12 mouse cellular contexts compared by ENCODE assay signal in the genomic region with DNA sequence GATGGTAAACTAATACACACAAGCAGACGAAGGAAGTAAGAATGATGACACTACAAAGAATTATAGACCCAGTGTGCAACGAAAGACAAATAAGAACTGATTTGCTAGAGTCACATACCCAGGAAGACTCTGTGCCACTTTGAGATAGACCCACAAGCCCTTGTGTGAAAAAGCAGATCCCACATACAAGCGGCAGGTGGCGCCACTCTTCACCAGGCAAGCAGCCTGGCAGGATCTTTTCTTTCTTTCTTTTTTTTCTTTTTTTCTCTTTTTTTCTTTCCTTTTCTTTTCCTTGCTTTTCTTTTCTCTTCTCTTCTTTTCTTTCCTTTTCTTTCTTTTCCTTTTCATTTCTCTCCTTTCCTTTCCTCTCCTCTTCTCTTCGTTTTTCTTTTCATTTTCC. TPM values are rescaled to one million over a fixed set of nuclear protein-coding genes. Genes with fewer than 3 reads are reported as not detected.
DNase-seq lines count a peak whose midpoint lies in the region; ATAC-seq and TF ChIP-seq lines count a peak whose summit lies in the region.
"Had no signal": no experiment of that assay in that cellular context is flagged by ENCODE, and none has a peak within 500 bp of the region (broad histone marks: within the 10 kb centered on the region; RNA-seq: fewer than 3 reads in every experiment).

No protein-coding gene starts in this region.

- ATAC-seq in hindbrain, postnatal 0 days, result no peak
- ATAC-seq in hindbrain, embryonic 11.5 days (ENCODE audit: low FRiP score), result no peak
- no peak for ATAC-seq in lung, postnatal 0 days
- no peak for ATAC-seq in forebrain, embryonic 13.5 days

- no peak for DNase-seq in hindbrain, postnatal 0 days (ENCODE audit: low spot score)
- DNase-seq in hindbrain, embryonic 11.5 days (ENCODE audit: low spot score), result no peak
- peak; percentile 4 for DNase-seq in lung, postnatal 0 days (ENCODE audit: low spot score)
- no peak for DNase-seq in lung, adult 18-20 months
- peak; percentile 3 to 11 for DNase-seq in adrenal gland, postnatal 36 days
- DNase-seq in frontal cortex, postnatal 10 days (ENCODE audit: low spot score in 2 of 2), result no peak

- WGBS in hindbrain, postnatal 0 days, result 40% methylated on average over 5 of the region's 5 CpGs
- WGBS in hindbrain, embryonic 11.5 days, result 39% methylated on average over 5 of the region's 5 CpGs
- WGBS in lung, postnatal 0 days, result 34% methylated on average over 5 of the region's 5 CpGs
- 42% methylated on average over 5 of the region's 5 CpGs for WGBS in small intestine, adult 2 months
- 52% methylated on average over 5 of the region's 5 CpGs for WGBS in forebrain, embryonic 13.5 days

- no peaks in the 10 kb centered on the region for H3K36me3 ChIP-seq in hindbrain, postnatal 0 days (ENCODE audit: insufficient read depth, low read length)
- H3K36me3 ChIP-seq in hindbrain, embryonic 11.5 days (ENCODE audit: control insufficient read depth, insufficient read depth, low read length), result no peaks in the 10 kb centered on the region
- no peaks in the 10 kb centered on the region for H3K36me3 ChIP-seq in lung, postnatal 0 days (ENCODE audit: insufficient read depth, low read length)
- no peaks in the 10 kb centered on the region for H3K36me3 ChIP-seq in small intestine, adult 2 months (ENCODE audit: control insufficient read depth, insufficient read depth, low read length)
- no peaks in the 10 kb centered on the region for H3K36me3 ChIP-seq in forebrain, embryonic 13.5 days (ENCODE audit: poor library complexity, severe bottlenecking)
- H3K36me3 ChIP-seq: heart, embryonic 13.5 days; stomach, embryonic 15.5 days had no signal

- peak; percentile 40 for TF ChIP-seq CTCF in hindbrain, postnatal 0 days (IDR thresholded peaks at IDR 0.05; ENCODE audit: low read depth)
- peak; percentile 54 for TF ChIP-seq CTCF in lung, postnatal 0 days (IDR thresholded peaks at IDR 0.05)
- TF ChIP-seq CTCF in small intestine, adult 2 months (IDR thresholded peaks at IDR 0.05; ENCODE audit: extremely low read depth, insufficient read length, insufficient replicate concordance, low read depth, low read length), result peak; percentile 29; the same call in 1 of the 2 replicates

- no peaks in the 10 kb centered on the region for H3K9me3 ChIP-seq in hindbrain, postnatal 0 days (ENCODE audit: low read length)
- no peaks in the 10 kb centered on the region for H3K9me3 ChIP-seq in hindbrain, embryonic 11.5 days (ENCODE audit: control insufficient read depth, low read length)
- no peaks in the 10 kb centered on the region for H3K9me3 ChIP-seq in lung, postnatal 0 days (ENCODE audit: low read length)
- no peaks in the 10 kb centered on the region for H3K9me3 ChIP-seq in forebrain, embryonic 13.5 days (replicated peaks)
- H3K9me3 ChIP-seq: heart, embryonic 13.5 days; stomach, embryonic 15.5 days had no signal

- TF ChIP-seq EP300 in lung, postnatal 0 days (IDR thresholded peaks at IDR 0.05), result no peak

- no peaks in the 10 kb centered on the region for H3K27me3 ChIP-seq in hindbrain, postnatal 0 days (ENCODE audit: insufficient read depth, low read length)
- H3K27me3 ChIP-seq in hindbrain, embryonic 11.5 days (ENCODE audit: control insufficient read depth, insufficient read depth, low read length), result no peaks in the 10 kb centered on the region
- no peaks in the 10 kb centered on the region for H3K27me3 ChIP-seq in lung, postnatal 0 days (replicated peaks; ENCODE audit: insufficient read depth, low read length)
- H3K27me3 ChIP-seq in small intestine, adult 2 months (ENCODE audit: control insufficient read depth, insufficient read depth, low read length), result no peaks in the 10 kb centered on the region
- H3K27me3 ChIP-seq in forebrain, embryonic 13.5 days, result no peaks in the 10 kb centered on the region
- H3K27me3 ChIP-seq: heart, embryonic 13.5 days; stomach, embryonic 15.5 days had no signal

- H3K9ac ChIP-seq in hindbrain, postnatal 0 days (replicated peaks; ENCODE audit: low read length), result no peak overlapping the region
- H3K9ac ChIP-seq in hindbrain, embryonic 11.5 days (ENCODE audit: low read depth, low read length), result no peak overlapping the region
- no peak overlapping the region for H3K9ac ChIP-seq in lung, postnatal 0 days (replicated peaks; ENCODE audit: low read depth)
- no peak overlapping the region for H3K9ac ChIP-seq in forebrain, embryonic 13.5 days
- H3K9ac ChIP-seq: heart, embryonic 13.5 days; stomach, embryonic 15.5 days had no signal

- H3K27ac ChIP-seq in hindbrain, postnatal 0 days, result no peak overlapping the region
- H3K27ac ChIP-seq in hindbrain, embryonic 11.5 days (ENCODE audit: low read depth, low read length), result no peak overlapping the region
- H3K27ac ChIP-seq in lung, postnatal 0 days (ENCODE audit: low read length), result no peak overlapping the region
- no peak overlapping the region for H3K27ac ChIP-seq in small intestine, adult 2 months (ENCODE audit: insufficient read depth, low read depth, low read length)
- no peak overlapping the region for H3K27ac ChIP-seq in forebrain, embryonic 13.5 days
- H3K27ac ChIP-seq: heart, embryonic 13.5 days; stomach, embryonic 15.5 days had no signal

- TF ChIP-seq POLR2A in small intestine, adult 2 months (IDR thresholded peaks at IDR 0.05; ENCODE audit: low read depth, low read length), result no peak

- no peak overlapping the region for H3K4me3 ChIP-seq in hindbrain, postnatal 0 days (ENCODE audit: low read length)
- H3K4me3 ChIP-seq in hindbrain, embryonic 11.5 days (ENCODE audit: low read depth, low read length), result no peak overlapping the region
- no peak overlapping the region for H3K4me3 ChIP-seq in lung, postnatal 0 days (ENCODE audit: low read depth, low read length)
- no peak overlapping the region for H3K4me3 ChIP-seq in small intestine, adult 2 months (ENCODE audit: low read depth, low read length)
- H3K4me3 ChIP-seq in forebrain, embryonic 13.5 days, result no peak overlapping the region
- H3K4me3 ChIP-seq: heart, embryonic 13.5 days; stomach, embryonic 15.5 days had no signal

- no peak overlapping the region for H3K4me2 ChIP-seq in hindbrain, postnatal 0 days (ENCODE audit: low read depth, low read length)
- H3K4me2 ChIP-seq in hindbrain, embryonic 11.5 days (replicated peaks; ENCODE audit: low read depth, low read length), result no peak overlapping the region
- H3K4me2 ChIP-seq in lung, postnatal 0 days (replicated peaks; ENCODE audit: low read depth, low read length), result no peak overlapping the region
- no peak overlapping the region for H3K4me2 ChIP-seq in forebrain, embryonic 13.5 days
- H3K4me2 ChIP-seq: heart, embryonic 13.5 days; stomach, embryonic 15.5 days had no signal

- H3K4me1 ChIP-seq in hindbrain, postnatal 0 days (ENCODE audit: insufficient read depth, low read length), result no peaks in the 10 kb centered on the region
- no peaks in the 10 kb centered on the region for H3K4me1 ChIP-seq in hindbrain, embryonic 11.5 days (replicated peaks; ENCODE audit: control insufficient read depth, insufficient read depth, low read length)
- H3K4me1 ChIP-seq in lung, postnatal 0 days (ENCODE audit: insufficient read depth, low read depth, low read length), result no peaks in the 10 kb centered on the region
- H3K4me1 ChIP-seq in small intestine, adult 2 months (ENCODE audit: control insufficient read depth, insufficient read depth, insufficient read length, low read length), result no peaks in the 10 kb centered on the region
- no peaks in the 10 kb centered on the region for H3K4me1 ChIP-seq in forebrain, embryonic 13.5 days
- H3K4me1 ChIP-seq: heart, embryonic 13.5 days; stomach, embryonic 15.5 days had no signal

RNA-seq across cellular contexts. Expression of gene Crnn, which starts 32.9 kb away (rescaled TPM):
- total RNA-seq in hindbrain, postnatal 0 days (2014; rRNA removed), result not detected in 2 replicates
- not detected in 2 replicates for polyA plus RNA-seq in hindbrain, postnatal 0 days (2015; fragmentation: Nextera tagmentation; extraction: Ambion mirVana)
- polyA plus RNA-seq in hindbrain, embryonic 11.5 days (2014; fragmentation: Nextera tagmentation; extraction: Ambion mirVana), result not detected in 2 replicates
- not detected in 2 replicates for polyA plus RNA-seq in lung, postnatal 0 days (2015; fragmentation: Nextera tagmentation; extraction: Ambion mirVana)
- total RNA-seq in adrenal gland, postnatal 36 days (2021), result not detected
- polyA plus RNA-seq in small intestine, adult 2 months (2012; rRNA removed), result not detected in 2 replicates
- not detected in 2 replicates for polyA plus RNA-seq in forebrain, embryonic 13.5 days (2015; fragmentation: Nextera tagmentation; extraction: Ambion mirVana)
- polyA plus RNA-seq: heart, embryonic 13.5 days; midbrain, postnatal 0 days had no signal

RNA-seq across cellular contexts. Expression of gene Gm4858, which starts 43.0 kb away (rescaled TPM):
- not detected in 2 replicates for total RNA-seq in hindbrain, postnatal 0 days (2014; rRNA removed)
- polyA plus RNA-seq in hindbrain, postnatal 0 days (2015; fragmentation: Nextera tagmentation; extraction: Ambion mirVana), result not detected in 2 replicates
- polyA plus RNA-seq in hindbrain, embryonic 11.5 days (2014; fragmentation: Nextera tagmentation; extraction: Ambion mirVana), result not detected in 2 replicates
- polyA plus RNA-seq in lung, postnatal 0 days (2015; fragmentation: Nextera tagmentation; extraction: Ambion mirVana), result not detected in 2 replicates
- not detected for total RNA-seq in adrenal gland, postnatal 36 days (2021)
- not detected in 2 replicates for polyA plus RNA-seq in small intestine, adult 2 months (2012; rRNA removed)
- not detected in 2 replicates for polyA plus RNA-seq in forebrain, embryonic 13.5 days (2015; fragmentation: Nextera tagmentation; extraction: Ambion mirVana)
- total RNA-seq: midbrain, postnatal 0 days had no signal
- polyA plus RNA-seq: heart, embryonic 13.5 days; limb, embryonic 14.5 days; midbrain, postnatal 0 days; stomach, embryonic 15.5 days had no signal

Comparison
In these comparisons a context has a peak if more than half of its experiments do, and no peak if none do; other contexts are left out.
1. DNase-seq: peak in lung, postnatal 0 days (single experiment) and adrenal gland, postnatal 36 days (2 of 2); none in hindbrain, postnatal 0 days (single experiment), hindbrain, embryonic 11.5 days (single experiment), lung, adult 18-20 months (0 of 2) and frontal cortex, postnatal 10 days (0 of 2).
2. Peak in every context shown above with its lines, with median percentiles within 50 percentile points of each other: CTCF ChIP-seq.